ENCODE assay signal across 10 mouse cellular contexts in genomic region chr17:62818821-62819220, GRCm38 (mm10).
A peak's percentile ranks its signal among the peaks of the same experiment; 100 is the strongest.
DNase-seq lines count a peak whose midpoint lies in the region; ATAC-seq and TF ChIP-seq lines count a peak whose summit lies in the region.
"Had no signal": no experiment of that assay in that cellular context is flagged by ENCODE, and none has a peak within 500 bp of the region (broad histone marks: within the 10 kb centered on the region; RNA-seq: fewer than 3 reads in every experiment).

No protein-coding gene starts in this region.

- ATAC-seq in kidney, embryonic 15.5 days (replicated peaks; ENCODE audit: low FRiP score) = no peak
- ATAC-seq in embryonic facial prominence, embryonic 11.5 days (replicated peaks; ENCODE audit: insufficient number of reproducible peaks, low FRiP score, low TSS enrichment, low read depth) = no peak
- no peak for ATAC-seq in neural tube, embryonic 15.5 days (ENCODE audit: low FRiP score)
- no peak for ATAC-seq in liver, postnatal 0 days
- ATAC-seq in inflammation-experienced regulatory T-cells, adult 6 months = no peak

- no peaks in the 10 kb centered on the region for H3K27me3 ChIP-seq in kidney, embryonic 15.5 days
- H3K27me3 ChIP-seq in embryonic facial prominence, embryonic 11.5 days (ENCODE audit: control insufficient read depth, insufficient read depth, low read length) = no peaks in the 10 kb centered on the region
- no peaks in the 10 kb centered on the region for H3K27me3 ChIP-seq in neural tube, embryonic 15.5 days (replicated peaks)
- no peaks in the 10 kb centered on the region for H3K27me3 ChIP-seq in liver, postnatal 0 days (ENCODE audit: insufficient read depth, low read length)

- no peak for TF ChIP-seq EP300 in liver, postnatal 0 days (IDR thresholded peaks at IDR 0.05; ENCODE audit: low read depth)

- peaks cover 22% of the 10 kb centered on the region for H3K4me1 ChIP-seq in kidney, embryonic 15.5 days
- H3K4me1 ChIP-seq in embryonic facial prominence, embryonic 11.5 days (ENCODE audit: control insufficient read depth, insufficient read depth, low read length) = peaks cover 8% of the 10 kb centered on the region; the same call in 1 of the 2 replicates
- H3K4me1 ChIP-seq in neural tube, embryonic 15.5 days = peaks cover 29% of the 10 kb centered on the region
- H3K4me1 ChIP-seq in liver, postnatal 0 days (ENCODE audit: insufficient read depth) = no peaks in the 10 kb centered on the region

- WGBS in kidney, embryonic 15.5 days = 15% methylated on average over 8 of the region's 8 CpGs
- 7% methylated on average over 8 of the region's 8 CpGs for WGBS in embryonic facial prominence, embryonic 11.5 days
- WGBS in neural tube, embryonic 15.5 days = 9% methylated on average over 8 of the region's 8 CpGs
- 26% methylated on average over 8 of the region's 8 CpGs for WGBS in liver, postnatal 0 days (ENCODE audit: insufficient replicate concordance)

- no peak for TF ChIP-seq CTCF in liver, postnatal 0 days (IDR thresholded peaks at IDR 0.05; ENCODE audit: low read depth)

- 0 out of 2 replicates have a peak overlapping the region, but pooled peaks have one; percentile 9 for H3K4me2 ChIP-seq in kidney, embryonic 15.5 days
- peak overlapping the region; percentile 27; the same call in 1 of the 2 replicates for H3K4me2 ChIP-seq in embryonic facial prominence, embryonic 11.5 days (ENCODE audit: low read depth, low read length)
- H3K4me2 ChIP-seq in neural tube, embryonic 15.5 days = peak overlapping the region; percentile 29
- H3K4me2 ChIP-seq in liver, postnatal 0 days (ENCODE audit: low read depth, low read length) = no peak overlapping the region

- no peak overlapping the region for H3K4me3 ChIP-seq in kidney, embryonic 15.5 days (replicated peaks)
- no peak overlapping the region for H3K4me3 ChIP-seq in embryonic facial prominence, embryonic 11.5 days (ENCODE audit: low read depth, low read length)
- no peak overlapping the region for H3K4me3 ChIP-seq in neural tube, embryonic 15.5 days (replicated peaks)
- no peak overlapping the region for H3K4me3 ChIP-seq in liver, postnatal 0 days (ENCODE audit: low read depth, low read length)
- H3K4me3 ChIP-seq: erythroblast, embryonic 14.5 days had no signal

- no peaks in the 10 kb centered on the region for H3K36me3 ChIP-seq in kidney, embryonic 15.5 days
- H3K36me3 ChIP-seq in embryonic facial prominence, embryonic 11.5 days (replicated peaks; ENCODE audit: control insufficient read depth, insufficient read depth, low read depth, low read length) = no peaks in the 10 kb centered on the region
- no peaks in the 10 kb centered on the region for H3K36me3 ChIP-seq in neural tube, embryonic 15.5 days
- no peaks in the 10 kb centered on the region for H3K36me3 ChIP-seq in liver, postnatal 0 days (replicated peaks; ENCODE audit: insufficient read depth, low read length)

- no peaks in the 10 kb centered on the region for H3K9me3 ChIP-seq in kidney, embryonic 15.5 days (replicated peaks)
- H3K9me3 ChIP-seq in embryonic facial prominence, embryonic 11.5 days (replicated peaks; ENCODE audit: control insufficient read depth, low read length) = no peaks in the 10 kb centered on the region
- H3K9me3 ChIP-seq in neural tube, embryonic 15.5 days (replicated peaks) = no peaks in the 10 kb centered on the region
- no peaks in the 10 kb centered on the region for H3K9me3 ChIP-seq in liver, postnatal 0 days (ENCODE audit: low read length)

- H3K27ac ChIP-seq in kidney, embryonic 15.5 days = no peak overlapping the region
- H3K27ac ChIP-seq in embryonic facial prominence, embryonic 11.5 days (replicated peaks; ENCODE audit: low read depth, low read length) = peak overlapping the region; percentile 41
- H3K27ac ChIP-seq in neural tube, embryonic 15.5 days (replicated peaks) = no peak overlapping the region
- H3K27ac ChIP-seq in liver, postnatal 0 days (ENCODE audit: low read depth) = no peak overlapping the region

- DNase-seq in kidney, adult 18-20 months = no peak
- peak; percentile 47 for DNase-seq in embryonic facial prominence, embryonic 11.5 days (ENCODE audit: low spot score)
- peak; percentile 28 for DNase-seq in kidney, postnatal 14 days
- DNase-seq in liver, postnatal 0 days = no peak
- no peak for DNase-seq in cerebellum, adult 18-20 months
- DNase-seq: left cerebral cortex, postnatal 4 days had no signal

- no peak overlapping the region for H3K9ac ChIP-seq in kidney, embryonic 15.5 days
- H3K9ac ChIP-seq in embryonic facial prominence, embryonic 11.5 days (replicated peaks; ENCODE audit: low read length) = peak overlapping the region; percentile 15
- H3K9ac ChIP-seq in neural tube, embryonic 15.5 days (replicated peaks) = no peak overlapping the region
- no peak overlapping the region for H3K9ac ChIP-seq in liver, postnatal 0 days (replicated peaks)

Comparison
In these comparisons a context has a peak if more than half of its experiments do, and no peak if none do; other contexts are left out.
1. DNase-seq: peak in embryonic facial prominence, embryonic 11.5 days (single experiment) and kidney, postnatal 14 days (single experiment); none in kidney, adult 18-20 months (single experiment), liver, postnatal 0 days (single experiment) and cerebellum, adult 18-20 months (0 of 2).